Mouse (Mus musculus): ENCODE results near the gene Cebpg.

- TF ChIP-seq CTCF (IDR thresholded peaks at IDR 0.05; ENCODE audit: extremely low read depth, insufficient read depth, low read length) (no peak), POLR2A (IDR thresholded peaks at IDR 0.05; ENCODE audit: extremely low read depth, insufficient read depth, low read length) (no peak)
These were observed 33.1 kb downstream of the Cebpg start for GRCm38 (mm10) chr7:35023251-35023650.

Measured in cortical plate, adult 2 months (tissue).